Mouse (Mus musculus) brain, embryonic 14.5 days (tissue): ENCODE data around the gene Abca14.

Source experiments
- CTCF ChIP-seq: fragments of 200-500 bp; IDR thresholded peaks from 2 replicates; pipeline ENCODE4 v1.5.1; 2012; ENCODE audit warnings: inconsistent platforms, mild to moderate bottlenecking, moderate library complexity, borderline replicate concordance; ENCODE audit not compliant: insufficient read depth, insufficient read length; ENCODE audit errors: extremely low read depth
- POLR2A ChIP-seq: fragments of 200-500 bp; IDR thresholded peaks from 2 replicates; pipeline ENCODE4 v1.6.1; 2012; ENCODE audit warnings: mild to moderate bottlenecking, inconsistent platforms, borderline replicate concordance; ENCODE audit not compliant: poor library complexity, insufficient read depth, insufficient read length, severe bottlenecking; ENCODE audit errors: extremely low read depth

DNA sequence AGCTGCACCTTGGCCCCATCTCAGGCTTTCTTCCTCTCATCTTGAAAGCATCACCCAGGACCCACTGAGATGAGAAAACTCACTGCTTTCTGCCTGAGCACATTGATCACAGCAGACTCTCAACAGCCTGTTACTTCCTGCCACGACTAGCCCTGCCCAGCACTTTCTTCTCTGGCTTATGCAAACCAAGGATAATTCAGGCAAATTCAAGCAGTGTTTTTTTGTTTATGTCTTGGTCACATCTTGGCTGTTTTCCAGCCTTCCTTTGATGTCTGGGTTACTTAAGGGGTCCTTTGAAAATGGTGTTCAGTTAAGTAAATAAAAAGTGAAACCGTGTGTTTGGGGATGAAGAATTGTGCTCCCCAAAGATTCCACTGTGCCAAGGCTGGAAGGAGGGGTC lies 24.8 kb upstream of the Abca14 start:
- TF ChIP-seq CTCF (no peak), POLR2A (no peak)
